Mouse (Mus musculus) cerebellum, adult 9-10 months (tissue): ENCODE measurements around the gene Hes1.

Experiments used
- DNase-seq: peaks from one replicate; pipeline ENCODE4 v3.0.0; 2022

Gene Hes1

DNA sequence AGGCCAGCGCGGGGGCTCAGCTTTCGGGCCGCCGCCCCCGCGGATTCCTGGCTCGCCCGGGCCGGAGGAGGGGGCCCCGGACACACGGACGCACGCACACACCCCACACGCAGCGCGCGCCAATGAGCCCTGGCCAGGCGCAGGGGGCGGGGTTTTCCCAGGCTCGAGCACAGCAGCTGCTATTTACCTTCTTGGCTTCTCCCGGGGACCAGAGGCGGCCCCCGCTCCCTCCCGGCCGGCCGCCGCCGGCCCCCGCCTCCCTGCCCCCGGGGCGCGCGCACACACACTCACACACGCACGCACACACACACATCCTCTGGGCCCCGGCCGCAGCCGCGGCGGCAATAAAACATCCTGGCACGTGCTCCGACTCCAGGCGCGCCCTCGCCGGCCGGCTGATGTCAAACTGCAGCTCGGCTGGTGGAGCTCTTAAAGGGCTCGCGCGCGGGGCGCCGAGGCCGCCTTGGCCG is at the start of gene Hes1:
Gene Hes1, plus strand, starts transcription at position 401 of the 470 bp plus-strand sequence.
- DNase-seq, result peak; percentile 65

DNA sequence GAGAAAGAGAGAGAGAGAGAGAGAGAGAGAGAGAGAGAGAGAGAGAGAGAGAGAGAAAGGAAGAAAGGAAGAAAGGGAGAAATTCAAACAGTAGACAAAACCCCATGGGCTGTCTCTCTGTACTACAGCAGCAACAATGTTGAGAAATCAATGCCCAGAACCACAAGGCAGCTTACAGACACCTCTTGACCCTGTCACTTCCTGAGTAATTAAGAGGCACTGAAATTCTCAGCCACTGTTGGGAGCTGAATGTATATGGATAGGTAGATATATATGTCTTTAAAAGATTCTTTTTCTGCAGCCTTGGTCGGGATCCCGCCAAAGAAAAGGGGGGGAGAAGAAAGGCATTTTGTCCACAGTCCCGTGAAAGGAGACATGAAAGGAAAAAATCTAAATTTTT is 48.1 kb upstream of the Hes1 start:
- DNase-seq, result no peak

DNA sequence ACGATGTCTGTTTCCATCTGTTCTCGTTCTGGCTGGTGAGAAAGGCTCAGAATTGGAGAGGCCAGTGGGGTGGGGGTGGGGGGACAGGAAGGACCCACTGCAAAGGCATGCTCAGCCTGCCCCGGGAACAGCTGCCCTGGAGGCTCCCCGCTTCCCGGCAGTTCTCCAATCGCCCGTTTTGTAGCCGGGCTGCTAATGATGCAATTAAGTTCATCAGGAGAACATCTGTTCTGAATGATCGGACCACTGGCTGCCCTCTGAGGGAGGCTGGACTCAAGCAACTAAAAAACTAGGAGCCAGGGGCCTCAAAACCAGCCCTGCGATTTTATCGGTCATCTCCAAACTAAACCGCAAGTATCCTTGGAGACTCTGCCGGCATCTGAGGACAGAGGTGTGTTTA is 44.1 kb upstream of the Hes1 start:
- DNase-seq, result no peak

GRCm38 (mm10) chr16:30022352-30022751 is 41.8 kb upstream of the Hes1 start:
- DNase-seq, result no peak

GRCm38 (mm10) chr16:30022890-30023797 is 41.0 kb upstream of the Hes1 start:
- no peak for DNase-seq

DNA sequence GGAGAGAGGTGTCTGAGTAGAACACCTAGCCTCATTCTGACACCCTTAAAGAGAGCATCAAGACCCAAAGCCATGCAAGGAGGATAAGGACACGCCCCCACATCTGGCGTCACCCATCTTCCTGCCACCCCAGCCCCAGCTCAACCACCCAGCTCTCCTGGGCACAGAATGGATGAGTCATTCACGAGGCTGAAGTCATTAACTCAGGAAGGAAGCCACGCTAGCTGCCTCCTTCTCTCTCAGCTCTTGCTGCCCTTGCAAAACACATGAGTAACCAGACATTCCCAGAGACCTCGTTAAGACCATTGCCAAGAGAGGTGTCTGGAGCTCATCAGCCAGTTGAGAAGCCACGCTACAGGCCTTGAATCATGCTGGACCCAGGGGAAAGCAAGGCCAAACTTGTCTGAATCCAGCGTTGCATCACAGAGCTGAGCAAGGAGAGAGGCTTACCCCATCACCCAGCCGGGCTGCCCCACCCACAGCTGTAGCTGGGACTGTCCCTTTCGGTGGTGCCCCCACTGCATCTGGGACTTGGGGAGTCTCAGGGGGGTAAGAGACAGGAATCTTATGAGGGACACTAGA is 39.4 kb upstream of the Hes1 start:
- DNase-seq, result no peak

GRCm38 (mm10) chr16:30028184-30028583 is 36.0 kb upstream of the Hes1 start:
- DNase-seq, result no peak

GRCm38 (mm10) chr16:30029264-30030003 is 34.8 kb upstream of the Hes1 start:
- no peak for DNase-seq

GRCm38 (mm10) chr16:30032326-30032904 is 31.8 kb upstream of the Hes1 start:
- DNase-seq, result no peak

DNA sequence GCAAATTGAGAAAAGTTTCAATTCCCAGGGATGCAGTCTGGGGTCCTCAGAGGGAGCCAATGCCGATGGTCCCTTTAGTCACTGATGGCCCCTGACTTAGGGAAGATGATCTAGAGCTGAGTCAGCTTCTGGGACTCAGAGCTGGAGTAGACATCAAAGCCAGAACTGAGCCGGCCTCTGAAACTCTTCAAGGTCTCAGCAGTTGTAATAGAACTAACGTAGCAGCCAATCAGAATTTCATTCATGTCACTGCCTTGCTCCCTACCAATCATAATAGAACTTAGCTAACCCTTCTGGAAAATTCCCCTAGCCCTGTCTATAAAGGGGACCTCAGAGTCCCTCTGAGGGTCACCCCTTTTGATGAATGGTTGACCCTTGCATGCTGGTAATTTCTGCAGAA is 30.8 kb upstream of the Hes1 start:
- no peak for DNase-seq

DNA sequence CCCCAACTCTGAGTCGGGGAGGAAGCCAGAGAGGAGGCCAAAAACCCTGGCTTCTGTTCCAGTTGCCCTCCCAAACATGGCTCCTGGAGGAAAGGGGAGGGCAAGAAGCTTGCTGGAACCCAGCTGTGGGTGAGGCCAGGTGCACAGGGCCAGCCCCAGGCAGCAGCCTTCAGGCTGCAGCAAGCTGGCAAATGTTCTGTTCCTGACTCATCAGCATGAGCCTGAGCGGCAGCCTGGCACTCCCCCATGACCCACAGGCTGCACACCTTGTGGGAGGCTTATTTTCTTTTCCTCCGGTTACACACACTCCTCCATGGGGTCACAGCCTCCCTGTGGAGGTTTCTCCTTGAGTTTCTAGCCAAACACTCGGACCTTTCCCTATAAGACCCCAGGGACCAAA is 30.2 kb upstream of the Hes1 start:
- DNase-seq, result no peak

GRCm38 (mm10) chr16:30034521-30034920 is 29.7 kb upstream of the Hes1 start:
- DNase-seq, result no peak

DNA sequence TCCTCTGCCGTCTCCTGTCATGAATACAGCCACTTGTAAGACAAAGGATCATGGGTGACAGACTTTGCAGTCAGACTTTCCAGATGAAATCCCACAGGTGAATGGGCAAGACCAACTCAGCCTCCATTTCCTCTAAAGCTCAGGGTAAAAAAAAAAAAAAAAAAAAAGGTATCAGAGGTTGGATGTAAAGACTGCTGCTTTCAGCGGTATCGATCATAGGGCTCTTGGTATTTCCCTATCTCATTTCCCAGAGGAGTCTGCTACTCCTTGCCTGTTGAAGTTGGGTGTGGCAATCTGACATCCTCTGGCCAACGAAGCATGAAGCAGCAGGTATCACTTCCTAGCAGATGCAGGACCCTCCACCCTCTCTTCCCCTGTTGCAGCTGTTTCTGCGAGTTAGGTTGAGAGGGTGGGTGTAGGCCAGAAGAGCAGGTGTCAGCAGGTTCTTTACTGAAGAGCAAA is 29.2 kb upstream of the Hes1 start:
- DNase-seq, result no peak

- DNase-seq, result no peak
Measured at GRCm38 (mm10) chr16:30036104-30036503, 28.1 kb upstream of the Hes1 start.

DNA sequence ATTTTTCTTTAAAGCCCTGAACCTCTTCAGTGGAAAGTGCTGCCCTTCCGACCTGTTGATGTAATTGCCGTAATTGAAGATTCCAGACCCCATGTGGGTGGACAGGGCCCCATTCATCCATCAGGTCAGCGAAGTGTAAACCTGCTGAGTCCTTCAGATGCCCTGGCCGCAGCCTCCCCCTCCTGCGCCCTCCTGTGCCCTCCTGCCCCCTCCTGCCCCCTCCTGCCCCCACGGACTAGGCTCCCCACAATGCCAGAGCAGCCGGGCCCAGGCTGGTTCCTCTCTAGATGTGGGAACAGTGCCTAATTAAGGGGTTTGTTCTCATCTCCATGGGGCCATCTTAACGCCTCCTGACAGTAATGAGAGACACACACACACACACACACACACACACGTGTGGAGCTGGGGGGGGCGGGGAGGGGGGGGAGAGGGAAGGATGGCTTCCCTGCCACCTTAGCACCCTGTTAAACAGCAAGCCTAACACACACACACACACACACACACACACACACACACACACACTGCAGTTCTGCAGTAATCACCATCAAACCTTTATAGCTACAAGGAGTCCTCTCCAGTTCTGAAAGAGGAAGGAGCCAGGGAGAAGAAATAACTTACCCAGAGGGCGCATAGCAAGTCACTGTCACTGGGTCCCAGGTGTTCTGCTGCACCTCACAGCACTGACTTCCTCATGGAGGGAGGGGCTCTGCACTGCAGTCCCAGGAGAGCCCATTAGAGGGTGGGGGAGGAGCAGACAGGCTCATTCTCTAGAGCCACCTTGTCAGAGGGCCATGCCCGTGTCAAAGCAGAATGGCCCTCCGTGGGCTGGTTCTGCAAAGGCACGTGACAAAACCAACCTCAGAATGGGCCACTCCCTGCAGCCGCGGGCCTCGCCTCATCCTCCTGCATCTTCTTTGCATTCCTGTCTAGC is 25.3 kb upstream of the Hes1 start:
- no peak for DNase-seq

DNA sequence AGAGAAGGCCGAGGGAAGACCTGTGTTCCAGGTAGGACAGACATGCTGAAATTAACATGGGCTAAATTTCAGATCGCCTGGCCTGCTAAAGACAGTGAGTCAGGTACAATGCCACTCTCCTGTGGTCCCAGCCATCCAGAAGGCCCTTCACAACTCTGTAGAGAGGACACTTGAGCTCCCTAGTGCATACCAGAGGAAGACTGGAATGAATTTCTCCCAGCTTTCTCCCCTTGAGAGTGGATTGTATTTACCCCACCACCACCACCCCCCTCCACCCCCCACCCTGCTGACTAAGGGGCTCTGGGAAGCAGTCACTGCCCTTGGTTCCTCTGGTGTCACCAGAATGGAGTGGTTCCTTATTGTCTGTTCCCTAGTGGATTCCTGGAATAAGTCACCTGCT is 24.3 kb upstream of the Hes1 start:
- DNase-seq, result no peak

DNA sequence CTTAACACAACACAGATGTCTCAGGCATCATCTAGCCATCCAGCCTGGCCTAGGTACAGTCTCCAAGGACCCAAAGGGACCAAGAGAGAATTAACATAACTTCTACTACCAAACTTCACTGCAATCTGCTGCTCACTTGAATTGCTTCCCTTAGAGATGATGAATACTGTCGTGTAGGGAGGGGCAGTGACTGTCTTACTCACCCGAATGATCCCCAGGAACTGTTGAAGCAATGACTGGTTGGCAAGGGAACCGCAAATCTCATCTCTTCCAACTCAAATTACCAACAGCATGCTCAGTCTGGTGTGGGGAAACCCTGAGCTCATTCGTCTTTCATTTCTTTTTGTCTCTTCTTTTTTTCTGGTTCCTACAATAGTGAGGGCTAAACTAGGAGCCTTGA is 21.3 kb upstream of the Hes1 start:
- DNase-seq, result no peak

DNA sequence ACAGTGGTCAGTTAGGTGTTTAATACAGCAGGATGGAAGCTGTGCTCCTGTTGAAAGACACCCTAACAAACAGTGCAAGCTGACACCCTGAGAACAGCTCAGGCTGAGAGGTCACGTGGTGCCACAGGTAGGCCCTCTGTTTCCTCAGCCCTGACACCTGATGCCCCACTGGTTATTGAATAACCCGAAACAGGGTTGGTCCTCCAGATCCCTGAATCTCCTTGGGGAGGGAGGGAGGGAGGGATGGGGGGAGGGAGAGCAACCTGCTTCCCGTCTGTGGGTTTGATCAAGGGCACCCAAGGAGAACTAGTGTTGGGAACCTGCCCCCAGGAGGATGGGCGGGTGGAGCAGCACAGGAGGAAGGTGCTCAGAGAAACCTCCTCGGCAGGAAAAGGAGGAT is 18.6 kb upstream of the Hes1 start:
- no peak for DNase-seq

DNA sequence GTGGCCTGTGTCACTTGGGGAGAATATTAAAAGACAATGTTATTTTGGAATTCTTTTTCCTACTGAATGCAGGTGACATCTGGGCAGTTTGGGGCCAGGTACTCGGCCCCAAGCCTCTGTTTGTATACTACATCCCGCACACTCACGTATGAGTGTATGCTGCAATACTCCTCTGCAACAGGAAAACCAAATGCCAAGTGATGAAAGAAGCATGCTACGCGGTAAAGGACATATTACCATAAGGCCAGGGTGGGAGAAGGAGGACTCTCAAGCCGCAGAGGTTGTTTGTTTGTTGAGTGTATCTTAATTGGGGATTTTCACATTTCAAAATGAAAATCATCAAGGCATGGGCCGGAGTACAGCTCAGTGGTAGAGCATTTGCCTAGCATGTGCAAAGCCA is 17.2 kb upstream of the Hes1 start:
- DNase-seq, result no peak

GRCm38 (mm10) chr16:30047421-30047831 is 16.8 kb upstream of the Hes1 start:
- DNase-seq, result no peak

- DNase-seq, result no peak
Measured at GRCm38 (mm10) chr16:30050767-30051490, 13.3 kb upstream of the Hes1 start.
